Mouse (Mus musculus) embryonic fibroblast, embryonic 13.5 days (primary cell): Measurements from ENCODE around the gene Lhfpl1.

ENCODE experiments used
- CTCF ChIP-seq: IDR thresholded peaks from 2 replicates; pipeline ENCODE4 v1.5.1; 2011; ENCODE audit warnings: mild to moderate bottlenecking, control low read depth, low read length, moderate library complexity, borderline replicate concordance; ENCODE audit not compliant: insufficient read depth
- POLR2A ChIP-seq: IDR thresholded peaks from 2 replicates; pipeline ENCODE4 v1.6.1; 2011; ENCODE audit warnings: low read depth, mild to moderate bottlenecking, control low read depth, low read length, moderate library complexity

DNA sequence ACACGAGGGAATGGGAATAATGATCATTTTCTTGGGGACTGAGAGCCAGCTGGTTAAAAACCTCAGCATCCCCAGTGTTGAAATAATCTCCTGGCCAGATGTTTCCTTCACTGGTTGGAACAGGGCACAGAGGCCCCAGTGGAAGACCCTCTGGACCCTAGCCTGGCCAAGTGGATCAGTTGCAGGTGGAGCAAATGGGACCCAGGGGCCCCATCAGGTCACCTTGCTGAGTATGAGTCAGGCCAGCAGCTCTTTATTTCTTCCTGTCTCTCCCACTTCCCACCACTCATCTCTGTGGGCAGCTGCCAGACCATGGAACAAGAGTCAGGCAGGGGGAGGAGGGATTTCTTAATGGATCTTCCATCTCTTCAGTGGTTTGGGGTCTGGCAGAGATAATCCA is 12.7 kb downstream of the Lhfpl1 start:
- TF ChIP-seq POLR2A, result no peak
- TF ChIP-seq CTCF, result no peak
